ENCODE assay signal across 27 mouse cellular contexts in the genomic region with DNA sequence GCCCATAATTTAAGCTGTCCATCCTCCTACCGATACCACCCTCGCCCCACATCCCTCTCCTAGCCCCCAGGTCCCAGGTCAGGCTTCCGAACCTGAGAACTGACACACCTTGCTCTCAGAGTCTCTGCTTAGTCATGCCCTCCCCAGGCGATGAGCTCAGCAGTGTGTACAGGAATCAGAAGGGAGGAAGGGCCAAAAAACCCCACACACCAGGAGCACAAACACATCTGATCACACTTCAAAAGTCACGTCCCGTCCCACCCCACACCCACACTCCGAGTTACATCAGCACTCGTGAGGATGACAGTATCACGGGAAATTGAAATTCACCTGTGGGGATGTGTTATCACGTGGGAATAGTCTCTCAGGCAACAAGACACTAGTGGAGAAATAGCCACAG.
"Had no signal": no experiment of that assay in that cellular context is flagged by ENCODE, and none has a peak within 500 bp of the region (broad histone marks: within the 10 kb centered on the region; RNA-seq: fewer than 3 reads in every experiment).

No protein-coding gene starts in this region.

- H3K9ac ChIP-seq: heart, embryonic 12.5 days; hindbrain, embryonic 12.5 days; hindbrain, embryonic 14.5 days; intestine, embryonic 15.5 days; kidney, embryonic 15.5 days; limb, embryonic 13.5 days; limb, embryonic 15.5 days; liver, embryonic 12.5 days; liver, embryonic 14.5 days had no signal

- H3K4me2 ChIP-seq: heart, embryonic 12.5 days; hindbrain, embryonic 12.5 days; hindbrain, embryonic 14.5 days; intestine, embryonic 15.5 days; kidney, embryonic 15.5 days; limb, embryonic 13.5 days; limb, embryonic 15.5 days; liver, embryonic 12.5 days had no signal

- DNase-seq: gastrocnemius, adult 2 months; gastrocnemius, postnatal 10 days; gastrocnemius, postnatal 25 days; heart, adult 18-20 months; heart, postnatal 10 days; heart, postnatal 4 days; kidney, adult 11 months; kidney, adult 2 months; kidney, adult 9 months; kidney, postnatal 14 days; kidney, postnatal 36 days; layer of hippocampus, adult 9-11 months; layer of hippocampus, postnatal 36 days; left cerebral cortex, postnatal 4 days had no signal

- H3K27ac ChIP-seq: gastrocnemius, adult 2 months; hindbrain, embryonic 12.5 days; hindbrain, embryonic 14.5 days; intestine, embryonic 15.5 days; kidney, embryonic 15.5 days; kidney, postnatal 0 days; limb, embryonic 13.5 days; limb, embryonic 15.5 days; liver, embryonic 12.5 days; liver, embryonic 14.5 days had no signal

- H3K4me3 ChIP-seq: gastrocnemius, adult 2 months; heart, embryonic 12.5 days; hindbrain, embryonic 10.5 days; hindbrain, embryonic 12.5 days; intestine, embryonic 15.5 days; kidney, embryonic 15.5 days; limb, embryonic 13.5 days; limb, embryonic 15.5 days; liver, embryonic 12.5 days had no signal

- ATAC-seq: hindbrain, embryonic 16.5 days; inflammation-experienced regulatory T-cells, adult 6 months; intestine, embryonic 15.5 days; liver, embryonic 12.5 days had no signal

- H3K36me3 ChIP-seq: heart, embryonic 12.5 days; hindbrain, embryonic 10.5 days; hindbrain, embryonic 12.5 days; intestine, embryonic 15.5 days; kidney, embryonic 15.5 days; limb, embryonic 13.5 days; limb, embryonic 15.5 days; liver, embryonic 12.5 days had no signal

- H3K27me3 ChIP-seq: intestine, embryonic 15.5 days had no signal

- H3K9me3 ChIP-seq: heart, embryonic 12.5 days; hindbrain, embryonic 10.5 days; hindbrain, embryonic 12.5 days; intestine, embryonic 15.5 days; kidney, embryonic 15.5 days; limb, embryonic 13.5 days; limb, embryonic 15.5 days; liver, embryonic 12.5 days had no signal
